Mouse (Mus musculus): Measurements from ENCODE around the gene Lage3. TPM values are rescaled to one million over a fixed set of nuclear protein-coding genes. Genes with fewer than 3 reads are reported as not detected.

The Lage3 gene
- polyA plus RNA-seq, 1 experiment from 2014 or later: 78.4 TPM

DNA sequence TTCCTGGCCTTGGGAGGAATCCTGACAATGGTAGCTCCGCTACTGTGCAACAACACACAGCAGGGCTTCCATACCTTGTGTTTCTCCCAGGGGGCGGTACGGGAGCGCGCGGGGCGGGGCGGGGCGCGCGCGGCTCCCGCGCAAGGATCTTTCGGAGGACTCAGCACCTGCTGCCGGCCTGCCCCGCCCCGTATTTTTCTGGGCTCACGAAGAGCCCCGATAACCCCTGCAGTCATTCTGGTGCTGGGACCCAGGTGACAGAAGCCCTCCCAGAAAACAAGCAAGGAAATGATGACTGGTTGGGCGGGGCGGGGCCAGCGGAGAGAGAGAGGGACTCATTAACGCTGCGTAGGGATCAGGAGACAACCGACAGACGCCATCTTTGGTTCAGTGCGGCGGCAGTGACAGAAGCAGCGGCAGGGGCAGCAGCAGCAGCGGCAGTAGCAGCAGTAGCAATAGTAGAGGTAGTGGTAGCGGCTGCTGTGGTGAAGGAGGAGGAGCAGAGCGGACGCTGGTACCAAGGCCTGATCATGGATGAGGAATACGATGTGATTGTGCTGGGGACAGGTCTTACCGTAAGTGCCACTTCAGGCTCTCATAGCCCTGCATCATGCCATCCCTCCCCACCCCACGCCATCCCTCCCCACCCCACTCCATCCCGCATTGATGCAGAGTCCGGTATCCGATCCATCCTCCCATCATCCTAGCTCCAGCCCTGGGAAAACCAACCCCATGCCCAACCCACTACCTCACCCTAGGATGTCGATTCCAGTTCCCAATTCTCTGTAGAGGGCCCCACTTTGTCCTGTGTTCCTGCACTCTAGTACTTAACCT, 48.3 kb downstream of the Lage3 start, which contains the start of gene Gdi1:
TSS of gene Gdi1 (plus strand) at position 132 of the 834 bp plus-strand sequence.
- Histone ChIP-seq H3K4me3 (ENCODE audit: low read length) (peak within 1 kb of the TSS; percentile 51), H3K9ac (ENCODE audit: low read depth, low read length) (peak within 1 kb of the TSS; percentile 76), H3K4me2 (ENCODE audit: low read length) (peak within 1 kb of the TSS; percentile 54), H3K27me3 (replicated peaks; ENCODE audit: control insufficient read depth, insufficient read depth, low read length) (no peaks in the 10 kb centered on the region), H3K9me3 (ENCODE audit: control insufficient read depth, low read length) (no peaks in the 10 kb centered on the region), H3K27ac (ENCODE audit: low read depth, low read length) (peak within 1 kb of the TSS; percentile 93), H3K4me1 (ENCODE audit: control insufficient read depth, insufficient read depth, low read depth, low read length) (peaks cover 9% of the 10 kb centered on the region), H3K36me3 (ENCODE audit: control insufficient read depth, insufficient read depth, low read length) (peaks cover 19% of the 10 kb centered on the region)
- WGBS: 8% methylated on average over 36 of the region's 41 CpGs
- ATAC-seq: peak; percentile 82

Small RNA genes within 50 kb of the gene (microRNA-seq; reads per million reads assigned to microRNA genes)
- not detected for gene Mir7092

Other genes with a start within 250 kb of the Lage3 start
- not detected in 2 replicates for gene Opn1mw, start 226.2 kb downstream of the Lage3 start, polyA plus RNA-seq (2015; fragmentation: Nextera tagmentation; extraction: Ambion mirVana)
- gene Mecp2, start 218.3 kb downstream of the Lage3 start, polyA plus RNA-seq (2015; fragmentation: Nextera tagmentation; extraction: Ambion mirVana): 9.9 and 10.8 TPM in 2 replicates
- not detected in 2 replicates for gene Tex28, start 185.8 kb downstream of the Lage3 start, polyA plus RNA-seq (2015; fragmentation: Nextera tagmentation; extraction: Ambion mirVana)
- 0.14 TPM in 1 of 2 replicates, not detected in the other for gene Tktl1, start 176.4 kb downstream of the Lage3 start, polyA plus RNA-seq (2015; fragmentation: Nextera tagmentation; extraction: Ambion mirVana)
- gene Flna, start 103.8 kb downstream of the Lage3 start, polyA plus RNA-seq (2015; fragmentation: Nextera tagmentation; extraction: Ambion mirVana): 77.4 and 103 TPM in 2 replicates
- 13.1 and 14.8 TPM in 2 replicates for gene Emd, start 98.9 kb downstream of the Lage3 start, polyA plus RNA-seq (2015; fragmentation: Nextera tagmentation; extraction: Ambion mirVana)
- gene Rpl10, start 82.8 kb downstream of the Lage3 start, polyA plus RNA-seq (2015; fragmentation: Nextera tagmentation; extraction: Ambion mirVana): 342 and 444 TPM in 2 replicates
- 78.4 and 79.0 TPM in 2 replicates for gene Taz, start 71.7 kb downstream of the Lage3 start, polyA plus RNA-seq (2015; fragmentation: Nextera tagmentation; extraction: Ambion mirVana)
- gene Dnase1l1, start 71.3 kb downstream of the Lage3 start, polyA plus RNA-seq (2015; fragmentation: Nextera tagmentation; extraction: Ambion mirVana): 4.4 and 4.7 TPM in 2 replicates
- gene Atp6ap1, start 56.5 kb downstream of the Lage3 start, polyA plus RNA-seq (2015; fragmentation: Nextera tagmentation; extraction: Ambion mirVana): 331 and 347 TPM in 2 replicates
- 978 and 991 TPM in 2 replicates for gene Gdi1, start 48.6 kb downstream of the Lage3 start, polyA plus RNA-seq (2015; fragmentation: Nextera tagmentation; extraction: Ambion mirVana)
- 61.5 and 61.7 TPM in 2 replicates for gene Fam50a, start 40.6 kb downstream of the Lage3 start, polyA plus RNA-seq (2015; fragmentation: Nextera tagmentation; extraction: Ambion mirVana)
- 38.2 and 49.4 TPM in 2 replicates for gene Plxna3, start 24.6 kb downstream of the Lage3 start, polyA plus RNA-seq (2015; fragmentation: Nextera tagmentation; extraction: Ambion mirVana)
- gene Ubl4a, start 19.6 kb upstream of the Lage3 start, polyA plus RNA-seq (2015; fragmentation: Nextera tagmentation; extraction: Ambion mirVana): 72.9 and 74.6 TPM in 2 replicates
- 7.5 and 8.2 TPM in 2 replicates for gene Slc10a3, start 19.7 kb upstream of the Lage3 start, polyA plus RNA-seq (2015; fragmentation: Nextera tagmentation; extraction: Ambion mirVana)
- 35.5 and 37.9 TPM in 2 replicates for gene Fam3a, start 39.7 kb upstream of the Lage3 start, polyA plus RNA-seq (2015; fragmentation: Nextera tagmentation; extraction: Ambion mirVana)
- gene Ikbkg, start 39.7 kb upstream of the Lage3 start, polyA plus RNA-seq (2015; fragmentation: Nextera tagmentation; extraction: Ambion mirVana): 14.3 and 17.1 TPM in 2 replicates
- 46.0 and 50.8 TPM in 2 replicates for gene G6pdx, start 75.6 kb upstream of the Lage3 start, polyA plus RNA-seq (2015; fragmentation: Nextera tagmentation; extraction: Ambion mirVana)
- not detected in 2 replicates for gene Gm6880, start 127.8 kb upstream of the Lage3 start, polyA plus RNA-seq (2015; fragmentation: Nextera tagmentation; extraction: Ambion mirVana)
- gene Olfr1326-ps1, start 221.3 kb upstream of the Lage3 start, polyA plus RNA-seq (2015; fragmentation: Nextera tagmentation; extraction: Ambion mirVana): not detected in 2 replicates
- gene Olfr1325, start 239.1 kb upstream of the Lage3 start, polyA plus RNA-seq (2015; fragmentation: Nextera tagmentation; extraction: Ambion mirVana): not detected in 2 replicates

Measured in hindbrain, embryonic 16.5 days (tissue).